Mouse (Mus musculus) kidney, embryonic 14.5 days (tissue): Measurements from ENCODE around the gene Myo15b. TPM values are rescaled to one million over a fixed set of nuclear protein-coding genes. Genes with fewer than 3 reads are reported as not detected.

Experiments
- ATAC-seq: fragments of 200-750 bp; cut with Nextera tagmentation; 2 replicates; pipeline ENCODE4 v1.8.0; 2017; ENCODE audit warnings: moderate number of reproducible peaks, mild to moderate bottlenecking, moderate TSS enrichment, moderate library complexity; ENCODE audit not compliant: low FRiP score, low TSS enrichment
- H3K27ac ChIP-seq: fragments of 300-500 bp; sonication (generic); 2 replicates; pipeline ENCODE4 v1.5.1; 2014; ENCODE audit warnings: low read depth, mild to moderate bottlenecking, low read length, moderate library complexity, mixed read lengths
- H3K27me3 ChIP-seq: fragments of 300-500 bp; sonication (generic); 2 replicates; pipeline ENCODE4 v1.6.1; 2014; ENCODE audit warnings: mild to moderate bottlenecking, low read length; ENCODE audit not compliant: control insufficient read depth, insufficient read depth
- H3K36me3 ChIP-seq: fragments of 300-500 bp; sonication (generic); 2 replicates; pipeline ENCODE4 v1.6.1; 2014; ENCODE audit warnings: low read length, mixed read lengths; ENCODE audit not compliant: control insufficient read depth, insufficient read depth
- H3K4me1 ChIP-seq: fragments of 300-500 bp; sonication (generic); 2 replicates; pipeline ENCODE4 v1.6.1; 2014; ENCODE audit warnings: low read length, mixed read lengths; ENCODE audit not compliant: control insufficient read depth, insufficient read depth
- H3K4me2 ChIP-seq: fragments of 300-500 bp; sonication (generic); replicated peaks from 2 replicates; pipeline ENCODE4 v1.6.1; 2014; ENCODE audit warnings: low read depth, mild to moderate bottlenecking, low read length
- H3K4me3 ChIP-seq: fragments of 300-500 bp; sonication (generic); 2 replicates; pipeline ENCODE4 v1.5.1; 2014; ENCODE audit warnings: mild to moderate bottlenecking, low read length
- H3K9ac ChIP-seq: fragments of 300-500 bp; sonication (generic); 2 replicates; pipeline ENCODE4 v1.6.1; 2014; ENCODE audit warnings: low read depth, mild to moderate bottlenecking, low read length, moderate library complexity
- H3K9me3 ChIP-seq: fragments of 300-500 bp; sonication (generic); 2 replicates; pipeline ENCODE4 v1.6.1; 2016; ENCODE audit warnings: low read length; ENCODE audit not compliant: control insufficient read depth
- WGBS: fragments of 180-500 bp; shearing (Covaris S2); extraction: QIAGEN DNeasy Blood & Tissue Kit; methylation state at CpG from one replicate; pipeline ENCODE4 v1.1.7; 2014; 5-methylcytosine and 5-hydroxymethylcytosine counted together
- polyA plus RNA-seq: library from polyadenylated mRNA; unstranded; fragments of >200 nt; fragmentation: Nextera tagmentation; extraction: Ambion mirVana; gene quantifications from 2 replicates; pipeline ENCODE4 v1.2.1, GENCODE M21; 2014

Myo15b gene
- polyA plus RNA-seq, 1 experiment from 2014 or later, result 5.5 TPM

DNA sequence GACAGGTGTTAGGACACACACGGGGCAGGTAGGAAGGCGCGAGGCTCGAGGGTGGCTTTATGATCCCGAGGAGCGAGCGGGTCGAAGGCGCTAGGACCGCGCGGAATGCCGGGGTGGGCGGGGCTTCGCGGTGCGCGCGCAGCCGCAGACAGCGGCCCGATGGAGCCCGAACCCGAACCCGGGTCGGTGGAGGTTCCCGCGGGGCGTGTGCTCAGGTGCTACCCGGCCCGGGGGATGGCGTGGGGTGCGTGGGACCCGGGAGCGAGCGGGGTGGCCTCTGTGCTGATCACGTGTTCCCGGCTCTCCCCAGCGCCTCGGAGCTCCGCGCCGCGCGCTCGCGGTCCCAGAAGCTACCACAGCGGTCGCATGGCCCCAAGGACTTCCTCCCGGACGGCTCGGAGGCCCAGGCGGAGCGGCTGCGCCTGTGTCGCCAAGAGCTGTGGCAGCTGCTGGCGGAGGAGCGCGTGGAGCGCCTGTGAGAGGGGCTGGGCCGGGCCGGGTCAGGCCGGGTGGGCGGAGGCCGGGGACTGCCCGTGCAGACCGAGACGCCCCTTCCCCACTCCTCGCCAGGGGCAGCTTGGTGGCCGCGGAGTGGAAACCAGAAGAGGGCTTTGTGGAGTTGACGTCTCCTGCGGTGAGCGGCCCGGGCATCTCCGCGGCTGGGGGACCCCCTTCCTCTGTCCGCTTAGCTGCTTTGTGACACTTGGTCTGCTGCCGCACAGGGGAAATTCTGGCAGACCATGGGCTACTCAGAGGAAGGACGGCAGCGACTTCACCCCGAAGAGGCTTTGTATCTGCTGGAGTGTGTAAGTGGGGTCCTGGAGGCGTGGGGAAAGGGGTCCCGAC is 43.4 kb upstream of the Myo15b start, which contains the start of gene Tsen54:
Gene Tsen54, plus strand, starts transcription at position 120 of the 846 bp plus-strand sequence.
- Histone ChIP-seq H3K36me3 (peaks cover 17% of the 10 kb centered on the region; the same call in 1 of the 2 replicates), H3K27ac (peak within 1 kb of the TSS; percentile 44), H3K4me3 (peak within 1 kb of the TSS; percentile 84), H3K27me3 (no peaks in the 10 kb centered on the region), H3K9ac (peak within 1 kb of the TSS; percentile 84), H3K9me3 (no peaks in the 10 kb centered on the region), H3K4me2 (peak within 1 kb of the TSS; percentile 82), H3K4me1 (peaks cover 34% of the 10 kb centered on the region)
- ATAC-seq, result peak; percentile 51
- under 1% methylated on average over 69 of the region's 84 CpGs for WGBS

DNA sequence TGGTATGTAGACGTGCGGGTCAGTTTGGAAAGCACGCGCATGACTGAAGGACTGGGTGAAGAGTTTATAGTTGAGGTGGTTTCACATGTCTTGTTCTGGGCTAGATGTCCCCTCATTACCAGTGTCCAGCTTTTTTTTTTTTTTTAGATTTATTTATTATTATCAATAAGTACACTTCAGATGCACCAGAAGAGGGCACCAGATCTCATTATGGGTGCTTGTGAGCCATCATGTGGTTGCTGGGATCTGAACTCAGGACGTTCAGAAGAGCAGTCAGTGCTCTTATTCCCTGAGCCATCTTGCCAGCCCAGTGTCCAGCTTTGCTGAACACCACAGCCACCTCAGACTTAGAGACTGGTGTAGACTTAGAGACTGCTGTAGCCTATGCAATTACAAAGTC is 40.9 kb upstream of the Myo15b start:
- no peak overlapping the region for H3K9ac ChIP-seq
- H3K4me2 ChIP-seq, result no peak overlapping the region
- no peaks in the 10 kb centered on the region for H3K9me3 ChIP-seq
- peaks cover 29% of the 10 kb centered on the region for H3K36me3 ChIP-seq
- peaks cover 10% of the 10 kb centered on the region for H3K4me1 ChIP-seq
- no peak overlapping the region for H3K27ac ChIP-seq
- no peak overlapping the region for H3K4me3 ChIP-seq
- no peak for ATAC-seq
- 86% methylated on average over 5 of the region's 5 CpGs for WGBS
- H3K27me3 ChIP-seq, result no peaks in the 10 kb centered on the region

DNA sequence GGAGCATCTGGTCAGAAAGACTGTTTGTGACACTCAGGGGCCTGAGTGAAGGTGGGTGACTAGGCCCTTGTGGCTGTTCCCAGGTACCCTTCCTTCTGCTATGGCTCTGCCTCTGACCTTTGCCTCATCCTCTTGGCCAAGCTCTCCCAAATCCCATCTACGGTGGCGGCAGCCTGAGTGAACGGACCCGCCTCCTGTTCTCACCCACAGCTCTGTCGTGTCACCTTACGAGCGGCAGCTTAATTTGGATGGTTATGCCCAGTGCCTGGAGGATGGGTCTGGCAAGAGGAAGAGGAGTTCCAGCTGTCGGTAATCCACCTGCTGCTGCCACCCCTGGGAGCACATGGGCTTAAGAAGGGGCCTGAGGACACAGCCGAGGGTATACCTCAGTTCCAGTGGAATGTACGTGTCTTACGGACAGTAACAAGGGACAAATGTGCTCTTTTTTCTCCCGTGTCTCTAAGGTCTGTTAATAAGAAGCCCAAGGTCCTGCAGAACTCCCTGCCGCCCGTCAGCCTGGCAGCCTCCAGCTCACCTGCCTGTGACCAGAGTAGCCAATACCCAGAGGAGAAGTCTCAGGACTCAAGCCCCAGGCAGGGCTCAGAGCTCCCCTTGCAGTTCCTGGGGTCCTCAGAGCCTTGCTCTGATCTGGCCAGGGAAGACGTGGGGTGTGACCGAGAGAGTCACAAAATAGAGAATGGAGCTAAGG is 38.1 kb upstream of the Myo15b start:
- Histone ChIP-seq H3K4me1 (peaks cover 14% of the 10 kb centered on the region), H3K27ac (no peak overlapping the region), H3K27me3 (no peaks in the 10 kb centered on the region), H3K4me2 (no peak overlapping the region), H3K9me3 (no peaks in the 10 kb centered on the region), H3K9ac (no peak overlapping the region), H3K4me3 (no peak overlapping the region), H3K36me3 (peaks cover 29% of the 10 kb centered on the region)
- WGBS, result 73% methylated on average over 16 of the region's 16 CpGs
- no peak for ATAC-seq

DNA sequence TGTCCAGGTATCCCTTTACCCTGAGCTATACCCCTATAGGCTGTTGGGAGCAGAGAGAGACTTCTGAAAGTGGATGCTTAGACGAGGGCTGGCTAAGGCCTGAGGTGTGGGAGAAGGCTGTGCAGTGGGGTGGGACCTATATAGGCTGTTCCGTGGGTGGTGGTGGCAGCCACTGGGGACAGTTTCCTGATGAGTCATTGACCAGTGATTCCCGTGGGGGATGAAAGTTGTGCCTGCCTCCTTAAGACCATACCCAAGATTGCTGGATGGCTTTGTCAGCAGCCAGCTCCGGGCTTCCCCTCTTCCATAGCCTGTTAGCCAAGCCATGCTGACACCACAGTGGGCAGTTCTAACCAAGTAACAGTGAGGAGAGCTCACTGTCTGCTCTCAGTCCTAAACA is 37.2 kb upstream of the Myo15b start:
- Histone ChIP-seq H3K4me2 (no peak overlapping the region), H3K27ac (0 out of 2 replicates have a peak overlapping the region, but pooled peaks have one; percentile 4), H3K27me3 (no peaks in the 10 kb centered on the region), H3K9ac (no peak overlapping the region), H3K4me1 (peaks cover 8% of the 10 kb centered on the region), H3K36me3 (peaks cover 29% of the 10 kb centered on the region), H3K4me3 (no peak overlapping the region), H3K9me3 (no peaks in the 10 kb centered on the region)
- no peak for ATAC-seq
- 73% methylated on average over 4 of the region's 4 CpGs for WGBS

DNA sequence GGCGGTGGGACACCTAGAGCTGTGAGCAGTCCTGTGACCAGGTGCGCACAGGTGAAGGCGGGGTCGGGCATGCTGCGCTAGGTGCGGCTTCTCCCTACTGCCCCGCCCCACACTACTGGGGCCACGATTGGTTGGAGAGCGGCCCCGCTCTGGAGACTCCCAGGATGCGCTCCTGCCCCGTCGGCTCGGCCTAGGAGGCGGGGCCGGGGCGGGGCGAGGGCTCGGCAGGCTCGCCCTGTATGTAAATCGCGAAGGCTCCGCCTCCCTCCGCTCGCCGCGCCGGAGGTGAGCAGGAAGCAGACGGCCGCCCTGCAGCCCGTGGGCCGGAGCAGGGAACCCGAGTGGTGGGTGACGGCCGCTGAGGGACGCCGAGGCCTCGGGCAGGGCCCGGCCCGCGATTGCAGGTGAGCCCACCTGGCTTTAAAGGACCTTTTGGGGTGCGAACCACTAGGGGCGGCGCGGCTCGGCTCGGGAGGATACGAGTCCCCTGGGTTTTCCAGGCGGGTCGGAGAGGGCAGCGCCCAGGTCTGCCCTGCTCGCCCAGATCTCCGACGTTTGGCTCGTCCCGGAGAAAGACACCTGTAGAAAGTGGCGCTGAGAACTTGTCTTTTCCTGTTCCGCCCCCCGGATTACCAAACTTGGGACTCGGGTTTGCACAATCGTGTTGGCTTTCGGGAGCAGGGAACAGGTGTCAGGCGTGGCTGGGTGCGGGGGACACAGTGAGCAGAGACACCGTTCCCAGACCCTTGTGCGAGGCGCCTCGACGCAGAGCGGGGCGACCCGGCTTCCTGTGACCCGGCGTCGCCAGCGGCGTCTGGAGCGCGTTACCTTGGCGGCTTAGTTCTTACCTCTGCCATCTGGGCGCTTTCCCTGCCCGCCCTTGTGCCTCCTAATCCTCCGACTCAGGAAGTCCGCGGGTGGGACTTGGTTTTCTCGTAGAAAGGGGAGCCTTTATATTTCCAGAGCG is 34.1 kb upstream of the Myo15b start, which contains the start of gene Llgl2:
Gene Llgl2, plus strand, starts transcription at position 276 of the 967 bp plus-strand sequence.
- Histone ChIP-seq H3K4me2 (peak within 1 kb of the TSS; percentile 94), H3K9ac (peak within 1 kb of the TSS; percentile 78), H3K36me3 (peaks cover 24% of the 10 kb centered on the region), H3K9me3 (no peaks in the 10 kb centered on the region), H3K27me3 (no peaks in the 10 kb centered on the region), H3K27ac (peak within 1 kb of the TSS; percentile 37; the same call in 1 of the 2 replicates), H3K4me1 (peaks cover 14% of the 10 kb centered on the region), H3K4me3 (peak within 1 kb of the TSS; percentile 76)
- under 1% methylated on average over 85 of the region's 87 CpGs for WGBS
- ATAC-seq, result peak; percentile 97

DNA sequence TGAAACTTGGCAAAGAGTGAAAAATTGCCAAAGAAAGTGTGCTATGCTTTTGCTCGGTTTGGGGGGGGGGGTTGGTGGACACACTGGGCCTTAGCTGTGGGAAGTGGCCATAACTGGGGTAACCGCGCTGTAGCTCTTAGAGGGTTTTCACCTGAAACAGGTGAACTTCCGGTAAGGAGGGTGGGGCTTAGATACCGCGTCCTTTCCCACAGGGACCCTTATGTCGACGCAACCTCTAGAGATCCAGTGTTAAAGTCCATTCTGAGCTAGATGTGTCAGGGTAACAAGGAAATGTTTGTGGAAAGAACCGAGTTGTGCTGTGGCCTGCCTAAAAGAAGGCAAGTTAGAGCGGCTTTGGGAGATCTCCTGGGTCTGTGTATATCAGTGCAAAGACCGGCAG is 33.4 kb upstream of the Myo15b start:
- H3K4me2 ChIP-seq, result peak overlapping the region; percentile 94
- H3K9ac ChIP-seq, result peak overlapping the region; percentile 78; the same call in 1 of the 2 replicates
- peaks cover 21% of the 10 kb centered on the region for H3K4me1 ChIP-seq
- H3K4me3 ChIP-seq, result peak overlapping the region; percentile 76
- H3K36me3 ChIP-seq, result peaks cover 20% of the 10 kb centered on the region
- no peak for ATAC-seq
- H3K9me3 ChIP-seq, result no peaks in the 10 kb centered on the region
- H3K27me3 ChIP-seq, result no peaks in the 10 kb centered on the region
- no peak overlapping the region; the same call in 1 of the 2 replicates for H3K27ac ChIP-seq
- 18% methylated on average over 11 of the region's 11 CpGs for WGBS

DNA sequence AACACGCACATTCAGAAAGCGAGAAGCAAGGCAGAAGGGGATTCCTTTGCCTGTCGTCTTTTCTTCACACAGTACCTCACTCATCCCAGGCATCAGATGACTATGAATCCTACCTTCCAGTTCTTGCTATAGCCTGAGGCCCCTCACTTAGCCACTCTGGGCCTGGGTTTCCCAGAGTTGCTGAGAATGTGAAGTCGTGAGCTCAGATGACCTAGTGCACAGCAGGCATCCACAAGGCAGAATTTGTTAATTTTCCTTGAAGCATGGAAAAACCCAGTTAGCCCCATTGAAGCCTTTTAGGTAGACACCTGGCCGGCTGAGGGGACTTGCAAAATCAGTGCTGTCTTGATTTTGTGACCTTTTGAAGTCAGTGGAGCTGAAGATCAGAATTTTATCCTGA is 31.7 kb upstream of the Myo15b start:
- no peak overlapping the region for H3K9ac ChIP-seq
- no peak overlapping the region for H3K4me3 ChIP-seq
- H3K36me3 ChIP-seq, result peaks cover 3% of the 10 kb centered on the region; the same call in 1 of the 2 replicates
- no peak overlapping the region for H3K4me2 ChIP-seq
- no peaks in the 10 kb centered on the region for H3K27me3 ChIP-seq
- 56% methylated on average over 5 of the region's 5 CpGs for WGBS
- H3K27ac ChIP-seq, result no peak overlapping the region
- H3K9me3 ChIP-seq, result no peaks in the 10 kb centered on the region
- ATAC-seq, result no peak
- H3K4me1 ChIP-seq, result peaks cover 34% of the 10 kb centered on the region

DNA sequence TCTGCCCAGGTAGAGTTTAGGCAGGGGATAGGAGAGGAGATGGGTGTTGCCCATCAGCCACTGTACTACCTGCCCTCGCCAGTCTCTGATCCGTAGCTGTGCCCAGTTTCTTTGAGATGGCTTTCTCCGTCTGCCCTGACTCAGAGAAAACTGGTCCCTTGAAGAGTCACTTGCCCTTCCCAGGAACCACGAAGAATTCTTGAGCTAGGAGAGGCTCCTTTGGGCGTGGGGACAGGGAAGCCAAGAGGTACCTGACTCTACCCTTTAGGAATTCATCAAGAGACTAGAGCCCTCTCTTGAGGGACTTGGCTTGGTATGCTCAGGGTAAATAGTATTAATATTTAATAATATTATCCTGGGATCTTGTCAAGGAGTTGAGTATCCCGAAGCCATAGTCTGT is 30.6 kb upstream of the Myo15b start:
- no peak overlapping the region for H3K4me3 ChIP-seq
- no peak overlapping the region for H3K4me2 ChIP-seq
- ATAC-seq, result no peak
- H3K4me1 ChIP-seq, result peaks cover 46% of the 10 kb centered on the region
- no peak overlapping the region for H3K9ac ChIP-seq
- H3K9me3 ChIP-seq, result no peaks in the 10 kb centered on the region
- H3K27ac ChIP-seq, result no peak overlapping the region
- H3K36me3 ChIP-seq, result no peaks in the 10 kb centered on the region
- 92% methylated on average over 6 of the region's 6 CpGs for WGBS
- H3K27me3 ChIP-seq, result no peaks in the 10 kb centered on the region
